Mouse (Mus musculus) neural tube, embryonic 11.5 days (tissue): Measurements from ENCODE around the gene Cdh6. TPM values are rescaled to one million over a fixed set of nuclear protein-coding genes. Genes with fewer than 3 reads are reported as not detected.

Source experiments
- ATAC-seq: fragments of 200-750 bp; cut with Nextera tagmentation; 2 replicates; pipeline ENCODE4 v1.8.0; 2017; ENCODE audit warnings: moderate number of reproducible peaks, mild to moderate bottlenecking, moderate TSS enrichment, moderate library complexity; ENCODE audit not compliant: insufficient read depth, low FRiP score, low TSS enrichment
- DNase-seq: peaks from one replicate; pipeline ENCODE4 v3.0.0-alpha.2; 2015; ENCODE audit warnings: low spot score
- H3K27ac ChIP-seq: fragments of 300-500 bp; sonication (generic); 2 replicates; pipeline ENCODE4 v1.5.1; 2014; ENCODE audit warnings: low read depth, mild to moderate bottlenecking, low read length
- H3K27me3 ChIP-seq: fragments of 300-500 bp; sonication (generic); 2 replicates; pipeline ENCODE4 v1.6.1; 2014; ENCODE audit warnings: mild to moderate bottlenecking, low read length, mixed read lengths; ENCODE audit not compliant: control insufficient read depth, insufficient read depth
- H3K36me3 ChIP-seq: fragments of 300-500 bp; sonication (generic); 2 replicates; pipeline ENCODE4 v1.6.1; 2014; ENCODE audit warnings: mild to moderate bottlenecking, low read length, moderate library complexity, mixed read lengths; ENCODE audit not compliant: control insufficient read depth, insufficient read depth
- H3K4me1 ChIP-seq: fragments of 300-500 bp; sonication (generic); 2 replicates; pipeline ENCODE4 v1.6.1; 2014; ENCODE audit warnings: low read length, mixed read lengths; ENCODE audit not compliant: control insufficient read depth, insufficient read depth
- H3K4me2 ChIP-seq: fragments of 300-500 bp; sonication (generic); 2 replicates; pipeline ENCODE4 v1.6.1; 2014; ENCODE audit warnings: low read depth, mild to moderate bottlenecking, moderate library complexity
- H3K4me3 ChIP-seq: fragments of 300-500 bp; sonication (generic); 2 replicates; pipeline ENCODE4 v1.5.1; 2014; ENCODE audit warnings: low read depth, low read length
- H3K9ac ChIP-seq: fragments of 300-500 bp; sonication (generic); 2 replicates; pipeline ENCODE4 v1.6.1; 2014; ENCODE audit warnings: mild to moderate bottlenecking, low read length
- H3K9me3 ChIP-seq: fragments of 300-500 bp; sonication (generic); 2 replicates; pipeline ENCODE4 v1.6.1; 2016; ENCODE audit warnings: low read length; ENCODE audit not compliant: control insufficient read depth
- WGBS: fragments of 180-500 bp; shearing (Covaris S2); extraction: QIAGEN DNeasy Blood & Tissue Kit; methylation state at CpG from one replicate; pipeline ENCODE4 v1.1.7; 2014; 5-methylcytosine and 5-hydroxymethylcytosine counted together
- polyA plus RNA-seq: library from polyadenylated mRNA; unstranded; fragments of >200 nt; fragmentation: Nextera tagmentation; extraction: Ambion mirVana; gene quantifications from 2 replicates; pipeline ENCODE4 v1.2.1, GENCODE M21; 2014

Cdh6 gene
- polyA plus RNA-seq, 1 experiment from 2014 or later: 21.6 TPM

DNA sequence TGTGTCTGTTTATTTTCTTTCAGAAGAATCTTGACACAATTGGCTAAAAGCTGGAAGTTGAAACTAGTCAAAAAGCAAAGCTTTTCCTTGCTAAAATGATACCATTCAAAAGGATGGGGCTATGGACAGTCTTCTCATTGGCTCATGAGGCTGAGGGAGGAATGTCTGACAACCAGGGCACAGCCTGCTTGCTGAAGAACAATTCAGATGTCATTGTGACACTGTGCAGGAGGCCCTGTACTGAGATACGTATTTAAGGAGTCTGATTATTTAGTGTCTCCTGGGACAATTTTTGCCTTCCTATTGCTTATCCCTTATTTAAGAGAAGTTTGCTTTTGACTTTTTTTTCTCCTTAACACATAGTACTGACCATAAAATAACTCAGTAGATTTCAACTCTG, 22.8 kb upstream of the Cdh6 start:
- H3K4me3 ChIP-seq: no peak overlapping the region
- H3K4me1 ChIP-seq: no peaks in the 10 kb centered on the region
- 30% methylated on average over 1 of the region's 1 CpGs for whole genome bisulfite sequencing
- no peak for ATAC-seq
- H3K9me3 ChIP-seq: no peaks in the 10 kb centered on the region
- H3K27ac ChIP-seq: no peak overlapping the region
- DNase-seq: no peak
- no peak overlapping the region for H3K4me2 ChIP-seq
- H3K36me3 ChIP-seq: no peaks in the 10 kb centered on the region
- H3K9ac ChIP-seq: no peak overlapping the region
- H3K27me3 ChIP-seq: no peaks in the 10 kb centered on the region

- Histone ChIP-seq H3K27ac (no peak overlapping the region), H3K4me1 (no peaks in the 10 kb centered on the region), H3K9me3 (no peaks in the 10 kb centered on the region), H3K27me3 (no peaks in the 10 kb centered on the region), H3K36me3 (no peaks in the 10 kb centered on the region), H3K4me3 (no peak overlapping the region), H3K9ac (no peak overlapping the region), H3K4me2 (no peak overlapping the region)
- ATAC-seq (no peak), DNase-seq (no peak)
These were observed 20.6 kb upstream of the Cdh6 start for GRCm38 (mm10) chr15:13194048-13194447.

GRCm38 (mm10) chr15:13193076-13193475, 19.6 kb upstream of the Cdh6 start:
- DNase-seq: no peak
- no peaks in the 10 kb centered on the region for H3K27me3 ChIP-seq
- 24% methylated on average over 11 of the region's 11 CpGs for WGBS

DNA sequence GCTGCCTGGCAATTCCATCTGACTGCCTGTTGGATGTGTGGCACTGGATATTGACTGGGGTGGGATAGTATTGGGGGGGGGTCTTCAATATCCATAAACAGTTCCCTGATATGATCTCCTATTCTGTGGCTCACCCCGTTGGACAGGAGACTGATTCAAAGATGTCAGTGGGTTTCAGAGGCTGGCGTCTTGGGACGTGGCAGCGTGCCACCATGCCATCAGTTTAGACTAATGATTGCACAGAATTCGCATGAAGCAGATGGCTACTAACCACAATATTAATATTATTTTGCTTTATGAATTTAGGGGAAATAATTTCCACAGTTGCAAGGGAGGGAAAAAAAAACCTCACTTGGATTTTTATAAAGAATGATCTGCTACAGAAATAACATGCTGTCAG, 10.2 kb upstream of the Cdh6 start:
- Histone ChIP-seq H3K4me2 (no peak overlapping the region), H3K4me3 (no peak overlapping the region), H3K4me1 (no peaks in the 10 kb centered on the region), H3K36me3 (no peaks in the 10 kb centered on the region), H3K9ac (no peak overlapping the region), H3K9me3 (no peaks in the 10 kb centered on the region), H3K27ac (no peak overlapping the region), H3K27me3 (no peaks in the 10 kb centered on the region)
- no peak for ATAC-seq
- no peak for DNase-seq
- 92% methylated on average over 5 of the region's 5 CpGs for WGBS

More at GRCm38 (mm10) chr15:13193076-13193475, 19.6 kb upstream of the Cdh6 start:
- no peak overlapping the region for H3K4me3 ChIP-seq
- H3K9me3 ChIP-seq: no peaks in the 10 kb centered on the region
- no peak overlapping the region for H3K4me2 ChIP-seq
- no peak overlapping the region for H3K9ac ChIP-seq
- H3K36me3 ChIP-seq: no peaks in the 10 kb centered on the region
- H3K4me1 ChIP-seq: no peaks in the 10 kb centered on the region
- H3K27ac ChIP-seq: no peak overlapping the region
- peak; percentile 45; the same call in 1 of the 2 replicates for ATAC-seq

GRCm38 (mm10) chr15:13181430-13181829, 8.0 kb upstream of the Cdh6 start:
- no peak for DNase-seq
- no peak overlapping the region for H3K27ac ChIP-seq
- H3K4me2 ChIP-seq: no peak overlapping the region
- no peaks in the 10 kb centered on the region for H3K9me3 ChIP-seq
- H3K9ac ChIP-seq: no peak overlapping the region
- no peaks in the 10 kb centered on the region for H3K27me3 ChIP-seq
- no peaks in the 10 kb centered on the region for H3K4me1 ChIP-seq
- 73% methylated on average over 8 of the region's 8 CpGs for WGBS
- no peaks in the 10 kb centered on the region for H3K36me3 ChIP-seq
- ATAC-seq: no peak
- no peak overlapping the region for H3K4me3 ChIP-seq

- DNase-seq: no peak
- no peak for ATAC-seq
- 51% methylated on average over 4 of the region's 4 CpGs for WGBS
These were observed 7.5 kb upstream of the Cdh6 start for GRCm38 (mm10) chr15:13181014-13181413.

GRCm38 (mm10) chr15:13175978-13176377, 2.5 kb upstream of the Cdh6 start:
- Histone ChIP-seq H3K4me1 (peaks cover 6% of the 10 kb centered on the region), H3K36me3 (no peaks in the 10 kb centered on the region), H3K27ac (no peak overlapping the region), H3K9me3 (no peaks in the 10 kb centered on the region), H3K4me3 (no peak overlapping the region), H3K27me3 (no peaks in the 10 kb centered on the region), H3K4me2 (no peak overlapping the region), H3K9ac (no peak overlapping the region)
- ATAC-seq (no peak), DNase-seq (peak; percentile 34)
- 16% methylated on average over 9 of the region's 9 CpGs for WGBS

More at GRCm38 (mm10) chr15:13181014-13181413, 7.5 kb upstream of the Cdh6 start:
- Histone ChIP-seq H3K36me3 (no peaks in the 10 kb centered on the region), H3K4me1 (no peaks in the 10 kb centered on the region), H3K4me3 (no peak overlapping the region), H3K4me2 (no peak overlapping the region), H3K27me3 (no peaks in the 10 kb centered on the region), H3K9ac (no peak overlapping the region), H3K27ac (no peak overlapping the region), H3K9me3 (no peaks in the 10 kb centered on the region)

GRCm38 (mm10) chr15:13174618-13174980, 1.1 kb upstream of the Cdh6 start:
- WGBS: 11% methylated on average over 6 of the region's 6 CpGs
- ATAC-seq: no peak

DNA sequence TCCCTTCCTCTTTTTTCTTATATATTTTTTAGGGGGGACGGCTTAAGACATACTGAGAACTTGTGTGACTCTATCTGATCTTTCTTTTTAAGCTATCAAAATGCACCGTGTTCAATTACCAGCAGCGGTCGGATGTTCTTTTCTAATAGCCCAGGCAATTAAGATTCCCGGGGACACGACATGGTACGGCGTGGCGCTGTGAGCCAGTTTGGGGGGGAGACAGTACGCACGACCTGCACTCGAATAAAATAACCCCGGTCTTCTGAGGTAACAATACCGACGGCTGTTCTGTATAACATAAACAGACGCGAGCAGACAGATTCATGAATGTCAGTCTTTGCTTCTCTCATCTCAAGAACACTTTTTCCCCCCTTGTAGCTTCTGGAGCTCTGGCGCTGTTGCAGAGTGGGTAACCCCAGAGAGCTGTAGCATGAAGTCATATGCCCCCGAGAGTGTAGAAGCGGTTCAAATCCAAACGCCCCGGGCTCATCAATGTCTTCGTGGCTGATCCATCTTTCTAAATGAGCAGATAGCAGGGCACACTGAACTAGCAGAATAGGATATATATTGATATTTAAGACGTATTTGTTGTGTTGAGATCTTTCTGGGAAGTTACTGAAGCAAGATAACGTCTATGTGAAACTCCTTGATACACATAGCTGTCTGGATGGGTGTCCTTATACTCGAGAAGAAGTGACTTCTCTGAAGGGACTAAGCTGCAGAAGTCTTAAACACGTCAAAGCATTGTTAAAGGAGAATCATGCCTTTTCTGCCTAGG, 554 bp upstream of the Cdh6 start:
- under 1% methylated on average over 27 of the region's 27 CpGs for WGBS
- H3K9me3 ChIP-seq: no peaks in the 10 kb centered on the region
- H3K4me3 ChIP-seq: peak overlapping the region; percentile 67
- peak; percentile 22 for ATAC-seq
- no peak for DNase-seq
- H3K27me3 ChIP-seq: no peaks in the 10 kb centered on the region
- H3K27ac ChIP-seq: peak overlapping the region; percentile 89
- peak overlapping the region; percentile 79 for H3K4me2 ChIP-seq
- peak overlapping the region; percentile 46 for H3K9ac ChIP-seq
- no peaks in the 10 kb centered on the region for H3K36me3 ChIP-seq
- H3K4me1 ChIP-seq: peaks cover 6% of the 10 kb centered on the region

More at GRCm38 (mm10) chr15:13174618-13174980, 1.1 kb upstream of the Cdh6 start:
- DNase-seq: no peak
- H3K4me3 ChIP-seq: no peak overlapping the region
- no peak overlapping the region for H3K9ac ChIP-seq
- peak overlapping the region; percentile 79 for H3K4me2 ChIP-seq
- H3K27ac ChIP-seq: no peak overlapping the region
- H3K36me3 ChIP-seq: no peaks in the 10 kb centered on the region
- H3K9me3 ChIP-seq: no peaks in the 10 kb centered on the region
- no peaks in the 10 kb centered on the region for H3K27me3 ChIP-seq
- peaks cover 6% of the 10 kb centered on the region for H3K4me1 ChIP-seq
